Mouse (Mus musculus) gonadal fat pad, adult 2 months (tissue): Measurements from ENCODE around the gene Galk2. TPM values are rescaled to one million over a fixed set of nuclear protein-coding genes. Genes with fewer than 3 reads are reported as not detected.

Experiments used
- DNase-seq: peaks from one replicate; pipeline ENCODE4 v3.0.0-alpha.2; 2012; ENCODE audit warnings: low read depth
- polyA plus RNA-seq: library from polyadenylated mRNA; depleted of rRNA; stranded (reverse); fragments of >200 nt; gene quantifications from 2 replicates; pipeline ENCODE4 v1.2.3, GENCODE M21; 2012; rRNA removed

Gene Galk2
- 29.7 and 30.2 TPM in 2 replicates for polyA plus RNA-seq

DNA sequence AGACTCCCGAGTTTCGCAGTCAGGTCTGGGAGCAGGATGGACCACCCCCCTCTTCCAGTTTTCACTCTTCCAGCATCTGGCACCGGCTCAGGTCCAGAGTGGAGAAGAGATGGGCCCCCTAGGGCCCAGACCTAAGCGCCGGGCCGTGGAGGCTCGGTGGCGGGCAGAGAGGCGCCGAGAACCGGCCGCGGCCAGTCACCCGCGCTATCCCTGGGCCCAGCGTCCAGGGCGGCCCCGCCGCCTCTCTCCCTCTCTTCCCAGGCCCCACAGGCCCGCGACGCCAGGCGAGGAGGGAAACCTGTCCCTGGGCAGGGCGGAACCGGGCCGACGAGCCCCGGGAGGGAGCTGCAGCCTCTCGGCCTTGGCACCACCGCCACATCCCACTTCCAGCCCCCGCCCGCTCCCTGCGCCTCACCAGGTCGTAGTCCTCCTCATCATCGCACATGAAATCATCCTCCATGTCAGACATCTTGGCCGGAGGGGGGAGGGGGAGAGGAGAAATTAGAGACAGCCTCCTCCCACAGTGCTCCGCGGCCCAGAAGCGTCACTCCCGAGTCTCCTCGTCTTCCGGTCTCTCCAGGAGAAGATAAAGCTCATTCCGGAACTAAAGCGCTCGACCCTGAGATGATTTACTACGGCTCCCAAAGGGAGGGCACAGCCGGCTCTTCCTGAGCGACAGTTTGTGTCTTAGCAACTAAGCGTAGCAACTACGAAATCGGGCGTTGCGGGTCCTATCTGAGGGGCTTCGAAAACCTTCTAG is at the start of gene Galk2, which contains the start of gene Cops2:
Gene Galk2, plus strand, starts transcription at position 589 of the 760 bp plus-strand sequence.
Gene Cops2, minus strand, starts transcription at position 619 of the 760 bp plus-strand sequence.
- peak; percentile 80 for DNase-seq

DNA sequence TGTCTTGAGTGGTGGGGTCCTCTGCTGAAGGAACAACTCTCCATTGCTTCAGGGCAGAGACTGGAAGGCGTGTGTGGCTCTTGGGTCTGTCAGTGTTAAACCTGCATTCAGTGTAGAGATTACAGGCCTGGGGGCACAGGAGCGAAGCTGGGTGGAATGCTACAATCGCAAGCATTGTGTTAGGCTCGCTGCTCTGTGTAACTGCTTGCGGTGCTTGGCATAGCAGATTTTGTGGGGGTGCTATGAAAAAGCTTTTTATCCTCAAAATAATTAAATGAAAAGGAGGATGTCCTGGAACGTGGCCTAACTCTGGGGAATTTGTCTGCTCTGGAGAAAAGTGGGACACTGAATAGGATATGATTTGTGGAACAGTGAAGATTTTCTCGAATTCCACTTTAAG is 49.4 kb upstream of the Galk2 start:
- no peak for DNase-seq

DNA sequence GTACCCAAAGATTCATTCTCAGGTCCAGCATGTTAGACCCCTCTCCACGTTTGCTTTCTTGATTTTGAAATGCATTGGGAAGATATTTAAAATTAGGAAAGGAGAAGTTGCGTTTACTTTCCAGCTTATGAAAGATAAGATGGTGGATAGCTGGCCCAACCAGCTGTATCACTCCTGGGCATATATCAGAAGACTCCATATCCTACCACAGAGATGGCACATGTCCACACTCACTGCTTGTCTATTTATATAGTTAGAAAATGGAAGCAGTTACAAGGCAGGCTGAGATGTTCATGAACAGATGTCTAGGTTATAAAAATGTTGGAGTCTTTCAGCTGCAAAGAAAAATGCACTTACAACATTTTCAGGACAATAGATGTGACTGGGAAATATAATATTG is 47.6 kb upstream of the Galk2 start:
- no peak for DNase-seq

DNA sequence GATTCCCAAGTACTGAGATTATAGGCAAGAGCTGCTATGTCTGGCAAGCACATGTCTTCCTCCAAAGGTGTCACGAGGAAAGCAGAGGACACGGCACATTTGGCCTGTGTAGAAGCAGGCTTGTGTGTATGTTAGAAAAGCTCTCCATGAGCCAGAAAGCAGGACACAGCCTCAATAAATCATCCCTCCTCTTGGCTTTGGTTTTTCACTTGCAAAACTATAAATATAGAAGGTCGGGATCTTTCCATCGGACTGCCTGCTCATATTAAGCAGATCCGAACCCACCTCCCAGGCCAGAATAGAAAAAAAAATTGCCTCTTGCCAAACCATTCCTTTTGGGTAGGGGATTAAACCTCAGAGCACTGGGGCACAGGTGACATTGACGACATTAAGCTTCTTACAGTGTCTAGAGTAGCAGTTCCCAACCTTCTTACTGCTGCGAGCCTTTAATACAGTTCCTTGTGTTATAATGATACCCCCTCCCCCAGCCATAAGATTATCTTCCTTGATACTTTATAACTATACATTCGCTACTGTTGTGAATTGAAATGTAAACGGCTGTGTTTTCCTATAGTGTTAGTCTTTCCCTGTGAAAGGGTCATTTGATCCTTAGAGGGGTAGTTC is 44.8 kb upstream of the Galk2 start:
- peak; percentile 96 for DNase-seq

DNA sequence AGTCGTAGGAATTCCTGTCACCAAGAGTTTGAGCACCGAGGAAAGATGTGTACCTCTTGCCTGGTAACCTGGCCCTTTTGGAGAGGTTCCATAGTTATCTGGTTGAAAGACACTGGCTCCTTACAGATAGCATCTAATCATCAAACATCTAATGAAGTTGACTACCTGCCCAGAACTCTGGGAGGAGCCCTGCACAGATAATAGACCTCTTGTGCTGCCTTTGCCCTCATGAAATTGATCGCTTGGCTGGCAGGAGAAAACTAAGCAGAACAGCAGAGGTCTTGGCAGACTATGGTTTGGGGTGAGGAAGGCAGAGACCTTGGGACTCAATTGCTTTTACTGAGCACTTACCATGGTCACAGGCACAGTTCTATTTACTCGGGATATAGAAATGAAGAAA is 38.5 kb upstream of the Galk2 start:
- peak; percentile 93 for DNase-seq

DNA sequence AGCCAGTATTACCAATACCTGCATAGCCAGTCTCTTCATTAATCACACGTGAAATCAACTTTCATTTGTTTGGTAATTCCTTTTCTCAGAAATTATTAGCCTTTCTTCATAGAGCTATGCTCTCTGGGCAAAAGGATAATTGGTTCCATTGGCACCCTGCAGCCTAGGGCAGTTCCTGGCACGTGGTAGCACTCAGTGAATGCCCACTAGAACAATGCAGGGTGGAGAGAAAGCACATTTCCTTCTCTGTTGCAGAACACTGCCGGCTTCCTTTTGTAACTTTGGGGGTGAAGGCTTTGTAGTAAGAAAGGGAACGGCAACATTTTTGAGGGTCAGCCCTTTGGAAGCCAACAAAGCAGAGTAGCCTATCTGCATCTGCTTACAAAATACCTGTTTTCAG is 32.7 kb upstream of the Galk2 start:
- DNase-seq = no peak

DNA sequence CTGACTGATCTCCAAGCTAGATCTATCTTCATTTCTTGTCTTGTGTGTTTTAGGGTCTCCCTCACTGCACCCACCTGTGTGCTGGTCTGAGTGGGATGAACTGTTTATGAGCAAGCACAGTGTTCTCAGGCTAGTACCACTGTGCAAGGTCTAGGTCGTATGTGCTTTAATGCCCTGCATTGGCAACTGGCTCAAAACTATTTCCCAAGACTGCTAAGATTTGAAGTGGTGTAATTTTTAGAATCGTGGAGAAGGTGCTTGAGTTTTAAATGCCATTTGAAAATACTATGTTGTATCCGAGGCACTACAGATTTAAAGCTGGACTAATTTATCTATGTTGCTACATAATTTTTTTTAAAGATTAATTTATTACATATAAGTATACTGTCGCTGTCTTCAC is 31.0 kb upstream of the Galk2 start:
- no peak for DNase-seq

DNA sequence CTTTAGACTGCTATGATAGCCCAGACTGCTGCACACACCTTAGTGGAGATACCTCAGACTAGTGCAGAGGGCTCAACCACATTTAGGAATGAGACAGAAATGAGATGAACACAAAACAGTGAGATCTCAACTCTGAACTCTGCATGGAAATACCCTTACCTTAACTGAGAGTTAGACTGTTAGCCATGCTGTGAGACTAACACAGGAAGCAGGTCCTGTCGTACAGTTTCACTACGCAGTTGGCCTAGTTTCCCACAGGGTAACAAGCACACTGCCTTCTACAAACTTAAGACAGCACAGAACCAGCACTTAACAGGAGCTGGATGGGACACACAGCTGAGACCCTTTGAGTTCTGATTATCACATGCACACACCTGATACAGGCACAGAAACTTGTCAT is 29.0 kb upstream of the Galk2 start:
- no peak for DNase-seq

DNA sequence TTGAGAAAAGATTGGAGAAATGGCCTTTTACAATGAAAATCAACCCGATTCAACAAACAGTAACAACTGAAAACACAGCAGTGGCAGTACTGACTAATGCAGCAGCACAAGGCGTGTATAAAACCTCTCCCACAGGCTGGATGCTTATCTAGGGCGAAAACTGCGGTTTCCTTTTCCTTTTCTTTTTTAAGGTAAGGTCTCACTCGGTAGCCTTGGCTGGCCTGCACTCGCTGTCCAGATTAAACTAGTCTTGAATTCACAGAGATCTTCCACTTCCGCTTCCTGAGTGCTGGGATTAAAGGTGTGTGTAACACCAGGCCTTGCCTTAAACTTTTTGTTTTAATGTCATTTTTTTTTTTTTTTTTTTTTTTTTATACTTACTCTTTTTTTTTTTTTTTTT is 20.8 kb upstream of the Galk2 start:
- DNase-seq = no peak

DNA sequence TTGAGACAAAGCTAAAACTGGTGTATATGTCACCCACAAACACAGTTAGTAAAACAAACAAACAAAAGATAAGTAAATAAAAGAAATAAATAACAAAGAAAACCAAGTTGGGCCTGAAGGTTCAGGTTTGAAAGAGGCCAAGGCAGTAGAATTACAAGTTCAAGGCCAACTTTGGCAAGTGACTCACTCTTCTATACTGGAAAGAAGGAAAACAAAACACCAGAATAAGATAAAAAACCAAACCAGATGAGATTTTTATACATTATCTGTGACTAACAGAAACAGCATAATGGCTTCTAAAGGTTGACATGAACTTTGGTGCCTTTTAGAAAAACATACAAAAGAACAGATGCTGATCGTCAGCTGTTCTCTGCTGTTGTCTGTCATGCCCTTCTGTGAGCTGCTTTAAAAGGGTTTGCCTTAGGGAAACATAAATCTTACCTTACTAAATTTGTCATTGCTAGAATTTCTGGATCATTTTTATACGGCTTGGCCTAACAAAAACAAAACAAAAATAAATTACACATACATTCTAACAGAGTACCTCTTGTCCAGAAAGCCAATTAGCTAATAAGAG is 20.1 kb upstream of the Galk2 start:
- DNase-seq = no peak

DNA sequence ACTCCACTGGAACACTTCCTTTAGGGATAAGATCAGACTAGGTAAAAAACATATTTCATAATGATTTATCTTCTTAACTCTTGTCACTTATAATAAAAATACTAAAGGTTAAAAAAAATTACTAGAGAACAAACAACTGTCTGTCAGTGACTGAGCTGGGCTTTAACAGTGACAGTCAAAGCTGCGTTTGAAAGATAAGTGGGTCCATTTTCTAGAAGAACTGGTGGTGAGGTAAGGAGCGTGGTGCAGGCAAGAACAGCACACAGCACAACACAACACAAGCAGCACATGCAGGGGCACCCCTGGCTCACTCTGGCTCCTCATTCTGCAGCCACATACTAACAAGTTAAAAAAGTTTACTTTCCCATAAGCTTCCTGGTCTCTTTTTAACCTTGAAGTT is 7.7 kb upstream of the Galk2 start:
- DNase-seq = no peak

DNA sequence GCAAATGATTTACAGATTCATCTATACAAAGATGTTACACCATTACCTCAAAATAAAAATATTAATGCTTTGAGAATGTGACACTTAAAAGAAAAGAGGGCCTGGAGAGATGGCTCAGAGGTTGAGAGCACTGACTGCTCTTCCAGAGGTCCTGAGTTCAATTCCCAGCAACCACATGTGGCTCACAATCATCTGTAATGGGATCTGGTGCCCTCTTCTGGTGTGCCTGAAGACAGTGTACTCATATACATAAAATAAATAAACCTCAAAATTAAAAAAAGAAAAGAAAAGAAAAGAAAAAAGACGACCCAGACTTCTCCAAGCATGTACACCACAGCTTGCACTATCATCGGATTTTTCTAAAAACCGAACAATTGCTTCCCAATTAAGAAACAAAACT is 1.2 kb upstream of the Galk2 start:
- DNase-seq = no peak

DNA sequence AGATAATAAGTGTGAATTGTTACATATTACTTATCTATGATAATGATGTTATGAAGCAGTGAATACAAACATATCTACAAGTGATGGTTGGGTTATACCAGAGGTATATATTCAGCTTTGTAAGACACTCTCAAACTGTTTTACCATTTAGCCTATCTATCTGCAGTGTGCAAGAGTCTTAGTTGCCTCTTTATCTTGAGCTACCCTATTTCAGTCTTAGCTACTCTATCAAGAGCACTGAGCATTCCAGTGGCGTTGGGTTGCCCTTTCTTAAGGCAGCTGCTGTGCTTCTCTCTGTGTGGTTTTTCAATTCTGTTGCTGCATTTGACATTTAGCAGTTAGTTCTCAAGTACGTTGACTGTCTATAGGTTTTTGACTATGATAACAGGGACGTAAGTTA is 4.9 kb downstream of the Galk2 start:
- no peak for DNase-seq

DNA sequence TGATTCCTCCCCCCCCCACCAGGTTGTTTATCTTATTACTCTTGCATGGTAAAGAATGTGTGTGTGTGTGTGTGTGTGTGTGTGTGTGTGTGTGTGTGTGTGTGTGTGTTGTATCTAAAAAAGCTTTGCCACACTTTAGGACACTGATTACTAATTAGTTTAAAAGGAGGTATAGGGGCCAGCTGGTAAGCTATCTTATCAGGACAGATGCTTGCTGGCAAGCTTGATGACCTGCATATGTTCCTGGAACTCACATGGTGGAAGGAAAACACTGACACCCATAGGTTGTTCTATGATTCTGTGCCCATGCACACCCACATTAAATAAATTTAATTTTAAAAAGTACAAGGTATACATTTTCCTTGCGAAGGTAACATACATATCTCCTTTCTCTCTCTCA is 5.6 kb downstream of the Galk2 start:
- no peak for DNase-seq

DNA sequence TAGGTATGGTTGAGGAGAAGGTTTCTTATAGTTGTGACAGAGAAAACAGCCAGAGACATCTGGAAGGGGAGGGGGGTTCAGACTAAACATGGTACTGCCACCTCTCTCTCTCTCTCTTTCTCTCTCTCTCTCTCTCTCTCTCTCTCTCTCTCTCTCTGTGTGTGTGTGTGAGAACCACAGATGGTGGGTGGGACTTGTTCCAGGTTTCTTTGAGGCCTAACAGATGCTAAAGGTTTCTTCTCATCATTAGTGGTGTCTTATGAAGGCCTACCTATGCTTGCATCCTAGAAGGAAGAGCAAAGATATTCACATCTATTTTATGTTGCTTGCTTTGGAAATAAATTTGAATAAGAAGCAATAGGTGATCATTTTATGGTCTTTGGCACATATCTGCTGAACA is 6.7 kb downstream of the Galk2 start:
- DNase-seq = no peak

DNA sequence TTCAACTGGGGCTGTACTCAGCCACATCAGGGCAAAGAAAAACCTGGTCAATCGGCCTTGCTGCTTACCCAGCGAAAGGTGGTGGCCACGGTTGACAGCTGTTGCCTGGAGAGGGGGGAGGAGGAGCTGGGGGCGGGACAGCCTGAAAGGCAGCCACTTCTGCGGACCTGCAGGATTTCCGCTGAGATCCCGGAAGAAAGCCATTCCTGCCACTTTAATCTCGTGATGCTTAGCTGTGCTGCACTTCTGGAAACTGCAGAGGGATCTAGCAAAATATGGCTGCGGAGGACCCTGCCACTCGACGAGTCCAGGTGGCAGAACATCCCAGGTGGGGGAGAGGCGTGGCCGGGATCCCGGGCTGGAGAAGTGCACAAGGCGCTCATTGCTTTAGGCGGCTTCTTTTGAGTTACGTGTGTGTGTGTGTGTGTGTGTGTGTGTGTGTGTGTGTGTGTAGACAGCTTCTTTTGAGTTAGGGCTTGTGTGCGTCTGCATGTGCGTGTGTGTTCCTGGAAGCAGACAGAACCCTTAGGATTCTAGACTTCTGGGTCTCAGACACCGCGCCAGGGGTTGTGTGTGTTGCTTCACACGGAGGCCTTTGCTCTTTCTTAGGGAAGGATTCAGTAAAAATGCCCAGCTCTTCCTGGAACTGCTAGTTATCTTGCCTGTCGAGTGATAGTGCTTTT is 7.3 kb downstream of the Galk2 start:
- peak; percentile 13 for DNase-seq

DNA sequence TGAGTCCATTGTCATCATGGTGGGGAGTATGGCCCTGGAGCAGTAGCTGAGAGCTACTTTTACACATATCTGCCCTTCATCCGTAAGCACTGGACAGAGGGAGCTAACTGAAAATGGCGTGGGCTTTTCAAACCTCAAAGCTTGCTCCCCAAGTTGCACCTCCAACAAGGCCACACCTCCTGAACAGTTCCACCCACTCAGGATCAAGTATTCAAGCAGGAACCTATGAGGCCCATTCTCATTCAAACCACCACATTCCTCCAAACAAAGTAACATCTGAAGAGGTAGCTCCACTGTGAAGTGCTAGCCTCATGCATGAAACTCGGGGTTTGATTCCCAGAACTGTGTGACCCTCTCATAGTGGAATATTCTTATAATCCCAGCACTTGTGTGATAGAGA is 9.4 kb downstream of the Galk2 start:
- DNase-seq = no peak

DNA sequence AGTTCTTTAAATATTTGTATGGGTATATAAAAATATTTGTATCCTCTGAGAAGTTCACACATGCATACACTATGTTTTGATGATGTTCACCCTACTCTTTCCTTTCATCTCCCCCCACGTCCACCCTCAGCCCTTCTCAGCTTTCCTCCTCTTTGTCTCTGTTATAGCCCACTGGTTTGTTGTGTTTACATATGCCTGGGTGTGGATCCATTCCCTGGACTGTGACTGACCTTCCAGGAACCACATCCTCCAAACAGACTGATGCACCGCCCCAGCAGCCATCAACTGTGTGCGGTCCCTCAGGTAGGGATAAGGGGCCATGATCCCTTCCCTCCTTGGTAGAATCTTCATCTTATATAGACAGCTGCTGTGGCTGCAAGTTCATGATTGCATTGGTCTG is 11.2 kb downstream of the Galk2 start:
- DNase-seq = no peak

DNA sequence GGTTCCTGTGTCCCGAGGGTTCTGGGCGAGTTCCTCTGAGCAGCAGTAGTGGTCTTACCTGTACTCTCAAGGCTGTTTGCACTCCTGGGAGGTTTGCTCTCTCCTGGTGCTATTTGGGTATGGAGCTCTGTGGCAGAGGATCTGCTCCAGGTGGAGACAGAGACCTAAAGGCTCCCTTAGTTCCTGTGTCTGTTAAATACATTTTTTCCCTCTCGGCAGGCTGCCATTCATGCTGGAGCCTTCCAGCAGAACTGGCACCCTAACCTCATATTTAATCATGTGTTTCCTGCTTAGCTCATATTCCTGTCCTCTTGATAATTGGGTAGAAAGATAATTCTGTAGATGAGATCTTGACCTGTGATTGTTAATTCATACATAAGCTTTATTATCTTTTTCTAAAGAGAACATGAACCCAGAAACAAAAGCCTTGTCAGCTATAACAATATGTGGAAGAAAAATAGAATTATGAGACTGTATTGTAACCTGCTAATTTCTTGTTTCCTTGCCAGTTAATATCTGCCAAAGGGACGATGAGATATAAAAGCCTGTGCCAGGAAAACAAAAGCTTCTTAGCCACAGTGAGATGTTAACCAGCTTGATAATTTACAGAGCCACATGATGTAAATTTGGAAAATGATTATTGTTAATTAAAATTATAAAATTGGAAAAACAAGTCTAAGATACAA is 27.1 kb downstream of the Galk2 start:
- DNase-seq = no peak

DNA sequence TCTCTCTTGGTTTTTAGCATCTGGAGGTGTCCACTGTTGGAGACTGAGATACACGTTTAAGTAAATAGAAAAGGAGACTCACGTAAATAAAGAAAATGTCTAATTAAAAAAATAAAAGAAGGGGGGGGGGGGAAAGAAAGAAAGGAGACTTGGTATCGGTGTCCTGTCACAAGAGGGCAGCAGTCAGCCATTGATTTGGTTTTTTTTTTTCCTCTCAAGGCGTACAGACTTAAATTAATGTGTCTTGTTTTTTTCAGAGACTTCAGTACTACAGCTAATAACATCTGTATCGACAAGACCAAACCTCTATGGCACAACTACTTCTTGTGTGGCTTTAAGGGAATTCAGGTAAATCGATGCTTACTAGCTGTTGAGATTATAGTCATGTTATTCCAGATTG is 34.2 kb downstream of the Galk2 start:
- no peak for DNase-seq

DNA sequence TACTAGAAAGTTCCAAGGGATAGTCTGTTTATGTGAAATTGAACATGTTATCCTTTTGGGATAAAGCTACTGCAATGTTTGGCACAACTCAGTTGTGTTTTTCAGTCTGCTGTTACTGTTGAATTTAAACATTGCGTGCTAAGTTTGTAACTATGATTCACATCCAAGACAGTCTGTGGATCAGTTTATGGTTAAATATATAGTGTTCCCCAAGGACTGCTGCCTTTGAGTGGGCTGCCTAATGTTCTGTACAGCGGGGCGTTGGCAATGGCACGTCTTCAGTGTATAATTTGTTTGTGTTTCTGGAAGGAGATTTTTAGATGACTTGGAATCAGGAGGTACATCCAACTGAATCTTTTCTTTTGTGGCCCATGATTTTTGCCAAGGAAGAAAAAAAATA is 36.2 kb downstream of the Galk2 start:
- DNase-seq = no peak

DNA sequence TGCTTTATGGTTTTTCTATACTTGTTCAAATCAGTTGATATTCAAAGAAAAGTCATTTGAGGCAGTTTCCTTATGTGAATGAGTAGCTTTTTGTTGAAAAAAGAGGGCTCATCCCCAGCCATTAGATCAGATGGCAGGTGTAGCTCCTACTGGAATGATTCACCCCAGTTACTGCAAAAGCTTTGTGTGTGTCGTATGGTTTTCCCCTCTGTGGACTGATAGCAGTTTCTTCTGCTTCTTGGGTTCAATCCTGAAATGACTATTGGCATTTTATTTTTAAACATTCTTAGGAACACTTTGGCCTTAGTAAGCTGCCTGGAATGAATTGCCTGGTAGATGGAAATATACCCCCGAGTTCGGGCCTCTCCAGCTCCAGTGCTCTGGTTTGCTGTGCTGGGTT is 37.4 kb downstream of the Galk2 start:
- DNase-seq = no peak
